Mouse (Mus musculus) central nervous system, embryonic 11.5 days (tissue): Measurements from ENCODE around the gene Ppp4r1. TPM values are rescaled to one million over a fixed set of nuclear protein-coding genes. Genes with fewer than 3 reads are reported as not detected.

Experiments
- polyA plus RNA-seq: library from polyadenylated mRNA; depleted of rRNA; stranded (reverse); fragments of >200 nt; gene quantifications from 2 replicates; pipeline ENCODE4 v1.2.3, GENCODE M21; 2012; rRNA removed

Ppp4r1 gene
- polyA plus RNA-seq: 83.8 and 109 TPM in 2 replicates

DNA sequence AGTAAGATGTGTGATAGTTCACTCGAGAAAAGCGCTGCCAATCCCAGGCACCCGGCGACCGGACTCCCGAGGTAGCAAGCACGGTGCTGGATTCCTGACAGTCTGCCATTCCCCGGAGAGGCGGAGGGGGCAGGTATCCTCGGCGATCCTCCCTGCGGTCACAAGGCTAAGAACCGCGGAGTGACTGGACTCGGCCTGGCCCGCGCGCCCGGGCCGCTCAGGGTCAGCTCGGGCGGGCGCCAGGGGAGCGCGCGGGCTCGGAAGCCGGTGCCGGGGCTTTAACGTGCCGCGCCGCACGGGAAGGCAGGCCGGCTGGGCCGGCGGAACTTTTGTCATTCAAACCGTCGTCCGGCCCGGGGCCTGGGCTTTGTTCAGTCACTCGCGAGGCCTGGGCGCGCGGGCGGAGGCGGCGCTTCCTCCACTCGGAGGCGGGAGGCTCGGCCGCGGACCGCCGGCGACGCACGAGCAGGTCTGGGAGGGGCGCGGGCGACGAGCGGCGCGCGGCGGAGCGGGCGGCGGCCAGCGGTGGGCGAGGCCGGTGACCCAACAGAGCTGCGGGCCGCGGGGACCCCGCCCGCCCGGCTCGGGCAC lies at the start of gene Ppp4r1:
Ppp4r1 (plus strand) TSS at position 23 of the 591 bp plus-strand sequence.

DNA sequence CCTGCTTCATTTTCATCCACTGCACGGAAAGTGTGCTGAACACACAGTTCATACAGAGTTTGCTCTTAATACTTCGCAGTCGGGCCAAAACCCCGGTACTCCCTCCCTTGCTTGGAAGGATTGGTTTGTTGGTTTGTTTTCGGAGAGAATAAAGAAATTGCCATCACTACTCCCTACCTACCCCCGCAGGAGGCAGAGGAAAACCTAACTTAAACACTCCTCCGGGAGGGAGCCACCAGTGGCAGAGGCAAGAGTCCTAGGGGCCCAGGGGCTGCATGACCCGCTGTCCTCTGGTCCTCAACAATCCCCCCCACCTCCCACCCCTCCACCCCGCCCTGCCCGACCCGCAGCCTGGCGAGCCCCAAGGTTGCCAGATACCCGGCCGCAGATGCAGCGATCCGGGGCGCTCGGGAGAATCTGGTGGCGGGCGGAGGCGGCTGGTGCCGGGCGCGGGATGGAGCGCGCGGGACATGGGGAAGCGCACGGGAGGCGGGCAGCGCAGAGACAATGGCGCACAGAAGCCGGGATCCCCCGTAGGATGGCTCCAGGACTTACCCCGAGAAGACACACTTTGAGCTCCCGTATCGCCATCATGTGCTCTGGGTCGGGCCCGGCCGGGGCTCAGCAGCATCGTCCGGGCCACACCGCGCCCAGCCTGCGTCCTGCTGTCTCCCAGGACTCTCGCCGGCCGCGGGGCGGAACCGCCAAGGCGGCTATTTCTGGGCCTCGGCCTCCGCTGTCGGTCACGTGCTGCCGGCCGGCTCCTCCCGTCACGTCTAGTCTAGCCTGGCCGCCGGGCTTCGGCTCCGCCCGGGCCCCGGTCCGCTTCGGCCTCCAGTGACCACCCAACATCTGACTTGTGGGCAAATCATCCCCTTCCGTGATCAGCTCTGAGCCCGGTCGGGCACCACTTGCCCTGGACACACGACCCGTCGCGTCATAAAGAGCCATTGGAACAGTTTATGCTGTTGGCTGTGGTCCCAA lies 10.1 kb upstream of the Ppp4r1 start, which contains the start of gene Rab31:
Rab31 (minus strand) TSS at position 802 of the 984 bp plus-strand sequence.

DNA sequence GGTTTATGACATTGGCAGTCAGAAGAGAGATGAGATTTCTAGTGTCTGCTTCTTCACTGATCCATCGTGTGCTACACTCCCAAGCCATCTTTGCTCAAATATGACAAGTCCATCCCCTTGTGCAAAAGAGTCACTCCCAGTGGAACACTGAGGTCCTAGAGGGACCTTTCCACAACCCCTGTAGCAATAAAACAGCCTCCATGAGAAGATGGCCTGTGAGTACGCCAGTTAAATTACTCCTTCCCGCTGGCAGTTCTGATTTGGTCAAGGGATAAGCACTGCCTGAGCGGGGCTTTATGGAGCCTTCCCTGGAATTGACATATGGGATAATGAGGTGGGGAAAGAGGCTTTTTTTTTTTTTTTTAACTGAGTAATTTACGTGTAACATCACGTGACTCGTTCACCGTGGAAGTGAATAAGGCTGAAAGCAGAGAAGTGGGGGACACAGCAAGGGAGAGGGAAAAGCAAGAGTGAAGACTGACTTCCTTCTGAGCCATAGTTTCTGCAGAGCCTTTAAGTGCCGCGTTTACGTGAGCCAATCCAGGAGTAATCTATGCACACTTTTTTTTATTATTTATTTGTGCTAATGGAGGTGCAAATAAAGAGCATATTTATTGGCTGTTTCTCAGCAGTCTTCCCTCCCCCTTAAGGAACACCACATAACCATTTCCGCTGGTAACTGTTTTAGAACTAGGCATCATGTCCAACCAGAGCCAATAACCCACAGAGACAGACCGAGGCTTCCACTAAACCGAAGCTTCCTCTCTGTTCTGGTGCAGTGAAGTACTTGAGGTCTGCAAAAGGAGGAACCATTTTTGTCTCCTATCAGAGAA lies 103.5 kb downstream of the Ppp4r1 start, which contains the start of gene Ralbp1:
Ralbp1 (minus strand) TSS at position 102 of the 833 bp plus-strand sequence.

Other genes starting within 250 kb of the Ppp4r1 start
- 0.07 TPM in 2 replicates for gene Tmem232, start 241.8 kb upstream of the Ppp4r1 start, polyA plus RNA-seq
- 62.7 and 66.4 TPM in 2 replicates for gene Vapa, start 169.0 kb upstream of the Ppp4r1 start, polyA plus RNA-seq
- gene Txndc2, start 140.4 kb upstream of the Ppp4r1 start, polyA plus RNA-seq: 0.06 and 0.15 TPM in 2 replicates
- gene Rab31, start 9.8 kb upstream of the Ppp4r1 start, polyA plus RNA-seq: 34.7 and 42.3 TPM in 2 replicates
- 31.1 and 65.7 TPM in 2 replicates for gene Ralbp1, start 103.2 kb downstream of the Ppp4r1 start, polyA plus RNA-seq
- gene Twsg1, start 168.7 kb downstream of the Ppp4r1 start, polyA plus RNA-seq: 38.3 and 65.9 TPM in 2 replicates